Mouse (Mus musculus) midbrain, embryonic 16.5 days (tissue): ENCODE data around the gene BC005537. TPM values are rescaled to one million over a fixed set of nuclear protein-coding genes. Genes with fewer than 3 reads are reported as not detected.
"Not testable (repeated sequence)": the region's sequence is repeated elsewhere in the genome, so short reads cannot be mapped to it uniquely, and the experiment has no call there.

Source experiments
- ATAC-seq: fragments of 200-750 bp; cut with Nextera tagmentation; 2 replicates; pipeline ENCODE4 v1.8.0; 2017; ENCODE audit warnings: moderate TSS enrichment
- H3K27ac ChIP-seq: fragments of 300-500 bp; sonication (generic); 2 replicates; pipeline ENCODE4 v1.5.1; 2014; ENCODE audit warnings: mild to moderate bottlenecking, low read length, mixed read lengths
- H3K27me3 ChIP-seq: fragments of 300-500 bp; sonication (generic); 2 replicates; pipeline ENCODE4 v1.6.1; 2014; ENCODE audit warnings: low read depth, low read length, mixed read lengths; ENCODE audit not compliant: control insufficient read depth, insufficient read depth
- H3K36me3 ChIP-seq: fragments of 300-500 bp; sonication (generic); 2 replicates; pipeline ENCODE4 v1.6.1; 2014; ENCODE audit warnings: mild to moderate bottlenecking, low read length, moderate library complexity, mixed read lengths; ENCODE audit not compliant: control insufficient read depth, insufficient read depth
- H3K4me1 ChIP-seq: fragments of 300-500 bp; sonication (generic); 2 replicates; pipeline ENCODE4 v1.6.1; 2014; ENCODE audit warnings: mild to moderate bottlenecking, low read length, mixed read lengths; ENCODE audit not compliant: control insufficient read depth, insufficient read depth
- H3K4me2 ChIP-seq: fragments of 300-500 bp; sonication (generic); 2 replicates; pipeline ENCODE4 v1.6.1; 2014; ENCODE audit warnings: mild to moderate bottlenecking, low read length, mixed read lengths
- H3K4me3 ChIP-seq: fragments of 300-500 bp; sonication (generic); 2 replicates; pipeline ENCODE4 v1.5.1; 2014; ENCODE audit warnings: low read depth, mild to moderate bottlenecking, low read length, moderate library complexity, mixed read lengths
- H3K9ac ChIP-seq: fragments of 300-500 bp; sonication (generic); 2 replicates; pipeline ENCODE4 v1.6.1; 2014; ENCODE audit warnings: low read depth, low read length, mixed read lengths
- H3K9me3 ChIP-seq: fragments of 300-500 bp; sonication (generic); replicated peaks from 2 replicates; pipeline ENCODE4 v1.6.1; 2014; ENCODE audit warnings: mild to moderate bottlenecking, low read length, mixed read lengths; ENCODE audit not compliant: control insufficient read depth, poor library complexity, severe bottlenecking
- WGBS: fragments of 180-500 bp; shearing (Covaris S2); extraction: QIAGEN DNeasy Blood & Tissue Kit; methylation state at CpG from one replicate; pipeline ENCODE4 v1.1.7; 2014; 5-methylcytosine and 5-hydroxymethylcytosine counted together
- polyA plus RNA-seq: library from polyadenylated mRNA; unstranded; fragments of >200 nt; fragmentation: Nextera tagmentation; extraction: Ambion mirVana; gene quantifications from 2 replicates; pipeline ENCODE4 v1.2.1, GENCODE M21; 2015

Gene BC005537
- polyA plus RNA-seq, 1 experiment from 2014 or later: 19.8 TPM

GRCm38 (mm10) chr13:24767809-24768208 is 33.6 kb upstream of the BC005537 start:
- not testable (repeated sequence) for H3K9me3 ChIP-seq, H3K4me2 ChIP-seq, H3K36me3 ChIP-seq, H3K4me3 ChIP-seq, H3K9ac ChIP-seq, H3K27ac ChIP-seq, ATAC-seq, H3K4me1 ChIP-seq, H3K27me3 ChIP-seq
- WGBS: 76% methylated on average over 4 of the region's 4 CpGs

GRCm38 (mm10) chr13:24771482-24771881 is 30.0 kb upstream of the BC005537 start:
- not testable (repeated sequence) for H3K4me2 ChIP-seq, H3K9ac ChIP-seq, H3K36me3 ChIP-seq, ATAC-seq, H3K27ac ChIP-seq, H3K27me3 ChIP-seq, H3K4me3 ChIP-seq, H3K9me3 ChIP-seq, H3K4me1 ChIP-seq
- WGBS: 91% methylated on average over 9 of the region's 10 CpGs

- WGBS: 51% methylated on average over 7 of the region's 7 CpGs
- Histone ChIP-seq H3K27ac (no peak overlapping the region), H3K27me3 (no peaks in the 10 kb centered on the region), H3K4me3 (no peak overlapping the region), H3K9me3 (no peaks in the 10 kb centered on the region), H3K9ac (no peak overlapping the region), H3K36me3 (no peaks in the 10 kb centered on the region), H3K4me1 (no peaks in the 10 kb centered on the region), H3K4me2 (no peak overlapping the region)
- ATAC-seq: no peak
These were observed 25.2 kb upstream of the BC005537 start for GRCm38 (mm10) chr13:24776146-24776844.

GRCm38 (mm10) chr13:24778026-24778425 is 23.4 kb upstream of the BC005537 start:
- no peaks in the 10 kb centered on the region for H3K9me3 ChIP-seq
- H3K9ac ChIP-seq: no peak overlapping the region
- no peaks in the 10 kb centered on the region for H3K27me3 ChIP-seq
- no peak overlapping the region for H3K4me3 ChIP-seq
- 77% methylated on average over 2 of the region's 2 CpGs for WGBS
- no peak for ATAC-seq
- no peaks in the 10 kb centered on the region for H3K4me1 ChIP-seq
- H3K27ac ChIP-seq: no peak overlapping the region
- no peaks in the 10 kb centered on the region for H3K36me3 ChIP-seq
- H3K4me2 ChIP-seq: no peak overlapping the region

GRCm38 (mm10) chr13:24778706-24779380 is 22.6 kb upstream of the BC005537 start:
- Histone ChIP-seq H3K4me1 (no peaks in the 10 kb centered on the region), H3K27ac (no peak overlapping the region), H3K27me3 (no peaks in the 10 kb centered on the region), H3K9ac (no peak overlapping the region), H3K4me3 (no peak overlapping the region), H3K36me3 (no peaks in the 10 kb centered on the region), H3K9me3 (no peaks in the 10 kb centered on the region), H3K4me2 (no peak overlapping the region)
- 92% methylated on average over 8 of the region's 8 CpGs for WGBS
- ATAC-seq: no peak

GRCm38 (mm10) chr13:24781916-24782315 is 19.5 kb upstream of the BC005537 start:
- H3K9me3 ChIP-seq: no peaks in the 10 kb centered on the region
- ATAC-seq: no peak
- H3K27me3 ChIP-seq: no peaks in the 10 kb centered on the region
- H3K36me3 ChIP-seq: no peaks in the 10 kb centered on the region
- no peaks in the 10 kb centered on the region for H3K4me1 ChIP-seq
- no peak overlapping the region for H3K4me2 ChIP-seq
- no peak overlapping the region for H3K4me3 ChIP-seq
- H3K9ac ChIP-seq: no peak overlapping the region
- 67% methylated on average over 5 of the region's 5 CpGs for WGBS
- no peak overlapping the region for H3K27ac ChIP-seq

GRCm38 (mm10) chr13:24786014-24786490 is 15.4 kb upstream of the BC005537 start:
- 41% methylated on average over 11 of the region's 11 CpGs for WGBS
- H3K4me1 ChIP-seq: no peaks in the 10 kb centered on the region

GRCm38 (mm10) chr13:24787477-24787876 is 14.0 kb upstream of the BC005537 start:
- H3K36me3 ChIP-seq: no peaks in the 10 kb centered on the region
- H3K9ac ChIP-seq: no peak overlapping the region
- H3K4me2 ChIP-seq: no peak overlapping the region
- no peak overlapping the region for H3K27ac ChIP-seq
- WGBS: 93% methylated on average over 5 of the region's 5 CpGs
- H3K4me3 ChIP-seq: no peak overlapping the region
- H3K9me3 ChIP-seq: no peaks in the 10 kb centered on the region
- H3K4me1 ChIP-seq: no peaks in the 10 kb centered on the region
- no peak for ATAC-seq
- H3K27me3 ChIP-seq: no peaks in the 10 kb centered on the region

More at GRCm38 (mm10) chr13:24786014-24786490, 15.4 kb upstream of the BC005537 start:
- Histone ChIP-seq H3K9ac (no peak overlapping the region), H3K9me3 (no peaks in the 10 kb centered on the region), H3K27ac (no peak overlapping the region), H3K27me3 (no peaks in the 10 kb centered on the region), H3K36me3 (no peaks in the 10 kb centered on the region), H3K4me3 (no peak overlapping the region), H3K4me2 (no peak overlapping the region)
- no peak for ATAC-seq

- H3K4me3 ChIP-seq: no peak overlapping the region
- H3K9me3 ChIP-seq: no peaks in the 10 kb centered on the region
- H3K9ac ChIP-seq: no peak overlapping the region
- ATAC-seq: no peak
- no peaks in the 10 kb centered on the region for H3K27me3 ChIP-seq
- H3K4me2 ChIP-seq: no peak overlapping the region
- no peak overlapping the region for H3K27ac ChIP-seq
- no peaks in the 10 kb centered on the region for H3K4me1 ChIP-seq
- WGBS: 76% methylated on average over 2 of the region's 2 CpGs
- no peaks in the 10 kb centered on the region for H3K36me3 ChIP-seq
These were observed 10.1 kb upstream of the BC005537 start for GRCm38 (mm10) chr13:24791349-24791748.
